Mouse (Mus musculus): ENCODE measurements at regions not wholly inside any gene's neighbourhood (a gene's known extent, or its start where the extent isn't known, plus 50 kb on each side); places are given as distances from the start of the nearest gene placed in this dataset.

DNA sequence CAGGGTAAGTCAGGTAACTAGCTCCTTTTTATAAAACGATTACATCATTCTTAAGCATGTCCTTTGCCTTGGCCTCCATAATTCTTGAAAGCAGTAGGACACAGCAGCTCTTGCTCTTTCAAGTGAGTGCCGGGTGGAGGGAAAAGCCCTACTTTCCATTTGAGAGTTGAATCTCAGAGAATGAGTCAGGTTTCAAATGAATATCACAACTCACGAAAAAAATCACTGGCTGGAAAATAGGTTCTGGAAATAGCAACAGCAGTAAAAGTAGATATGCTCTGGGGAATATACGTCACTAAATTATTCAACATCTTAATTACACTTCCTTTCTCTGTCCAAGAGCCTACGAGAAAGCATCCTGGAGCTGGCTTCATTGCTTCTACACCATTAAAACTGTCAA lies 250.5 kb downstream of the Kcnc2 start:
- DNase-seq (ENCODE audit: extremely low read depth), result peak; percentile 94
- Histone ChIP-seq H3K4me3 (replicated peaks in 1 of 3; ENCODE audit: low read depth in 2 of 3, low read length in 2 of 3, poor library complexity in 1 of 3) (no peak overlapping the region), H3K9ac (ENCODE audit: insufficient read depth, low read depth) (no peak overlapping the region), H3K27ac (ENCODE audit: insufficient read depth, low read depth) (peak overlapping the region; percentile 60), H3K4me2 (ENCODE audit: insufficient read depth, low read depth, poor library complexity, severe bottlenecking) (peak overlapping the region; percentile 40; the same call in 1 of the 2 replicates), H3K36me3 (replicated peaks in 1 of 2; ENCODE audit: control insufficient read depth in 1 of 2, insufficient read depth in 1 of 2, low read length in 1 of 2) (no peaks in the 10 kb centered on the region), H3K79me2 (replicated peaks; ENCODE audit: control insufficient read depth, extremely low read depth, insufficient read depth, poor library complexity, severe bottlenecking) (no peaks in the 10 kb centered on the region), H3K4me1 (ENCODE audit: control insufficient read depth in 1 of 2, insufficient read depth in 2 of 2) (peaks cover 9 to 24% of the 10 kb centered on the region in 2 experiments), H3K9me3 (replicated peaks; ENCODE audit: low read length) (no peaks in the 10 kb centered on the region), H3K27me3 (replicated peaks) (no peaks in the 10 kb centered on the region)
- dilution Hi-C loops (cut with MboI; ENCODE audit: extremely low pct_ligation_motif_present, extremely low pct_unique_long_range_greater_than_20kb, low sequenced_read_pairs), result no loop called here
- TF ChIP-seq POLR2A (IDR thresholded peaks at IDR 0.05; ENCODE audit: low read depth, low read length) (no peak), IRF4 (IDR thresholded peaks at IDR 0.05; ENCODE audit: low read depth, low read length) (peak; percentile 97), UBTF (IDR thresholded peaks at IDR 0.05; ENCODE audit: low read depth, low read length) (no peak), MAX (IDR thresholded peaks at IDR 0.05; ENCODE audit: low read length) (no peak), MAZ (IDR thresholded peaks at IDR 0.05; ENCODE audit: low read depth, low read length) (0 out of 2 replicates have a peak, but pooled peaks have one; percentile 43), ELF1 (IDR thresholded peaks at IDR 0.05; ENCODE audit: low read depth, low read length) (no peak), GABPA (IDR thresholded peaks at IDR 0.05; ENCODE audit: insufficient replicate concordance, low read depth, low read length) (no peak), CHD1 (IDR thresholded peaks at IDR 0.05; ENCODE audit: low read depth, low read length) (no peak), BHLHE40 (IDR thresholded peaks at IDR 0.05; ENCODE audit: low read depth, low read length) (peak; percentile 87), TCF12 (IDR thresholded peaks at IDR 0.05; ENCODE audit: low read depth, low read length) (peak; percentile 74; the same call in 1 of the 2 replicates), JUND (conservative IDR thresholded peaks at IDR 0.05; ENCODE audit: low read depth, low read length) (peak; percentile 94), SMC3 (IDR thresholded peaks at IDR 0.05; ENCODE audit: low read depth, low read length) (peak; percentile 21), MYC (IDR thresholded peaks at IDR 0.05; ENCODE audit: low read depth, low read length) (peak; percentile 51), MAFK (IDR thresholded peaks at IDR 0.05; ENCODE audit: insufficient replicate concordance, low read length) (peak; percentile 79), PAX5 (IDR thresholded peaks at IDR 0.05; ENCODE audit: low read length) (no peak), USF1 (IDR thresholded peaks at IDR 0.05; ENCODE audit: low read depth, low read length) (no peak), CTCF (conservative IDR thresholded peaks at IDR 0.05 in 1 of 2, IDR thresholded peaks at IDR 0.05 in 1 of 2; ENCODE audit: low read depth in 2 of 2, low read length in 2 of 2) (no peak), E2F4 (IDR thresholded peaks at IDR 0.05; ENCODE audit: insufficient replicate concordance, low read depth, low read length) (no peak), JUN (IDR thresholded peaks at IDR 0.05; ENCODE audit: insufficient read depth, low read depth, low read length) (peak; percentile 93), NELFE (IDR thresholded peaks at IDR 0.05; ENCODE audit: low read depth, low read length) (no peak), MXI1 (IDR thresholded peaks at IDR 0.05; ENCODE audit: low read depth, low read length) (no peak), SIN3A (IDR thresholded peaks at IDR 0.05; ENCODE audit: low read length) (no peak), ZNF384 (IDR thresholded peaks at IDR 0.05; ENCODE audit: low read depth, low read length) (peak; percentile 96), TBP (conservative IDR thresholded peaks at IDR 0.05; ENCODE audit: low read depth, low read length) (no peak), RAD21 (IDR thresholded peaks at IDR 0.05; ENCODE audit: low read depth, low read length) (peak; percentile 18), POLR2AphosphoS2 (IDR thresholded peaks at IDR 0.05; ENCODE audit: low read depth, low read length) (no peak), ZMIZ1 (IDR thresholded peaks at IDR 0.05; ENCODE audit: low read depth, low read length) (no peak), KAT2A (IDR thresholded peaks at IDR 0.05; ENCODE audit: insufficient replicate concordance, low read length) (0 out of 2 replicates have a peak, but pooled peaks have one; percentile 31), HCFC1 (IDR thresholded peaks at IDR 0.05; ENCODE audit: low read depth, low read length) (peak; percentile 38; the same call in 1 of the 2 replicates), ZKSCAN1 (IDR thresholded peaks at IDR 0.05; ENCODE audit: borderline replicate concordance, low read depth, low read length) (no peak), MEF2A (IDR thresholded peaks at IDR 0.05; ENCODE audit: borderline replicate concordance, low read depth, low read length) (peak; percentile 100), ETS1 (conservative IDR thresholded peaks at IDR 0.05; ENCODE audit: low read depth, low read length) (peak; percentile 97), CHD2 (IDR thresholded peaks at IDR 0.05; ENCODE audit: low read length) (peak; percentile 62; the same call in 1 of the 2 replicates), ZC3H11A (IDR thresholded peaks at IDR 0.05; ENCODE audit: low read depth, low read length) (no peak), EP300 (IDR thresholded peaks at IDR 0.05; ENCODE audit: low read length) (peak; percentile 98), USF2 (conservative IDR thresholded peaks at IDR 0.05; ENCODE audit: low read depth, low read length) (no peak), RCOR1 (conservative IDR thresholded peaks at IDR 0.05; ENCODE audit: low read depth, low read length) (peak; percentile 83), NRF1 (IDR thresholded peaks at IDR 0.05; ENCODE audit: low read depth, low read length) (no peak)
- in situ Hi-C loops (cut with MboI; ENCODE audit: low pct_ligation_motif_present, low pct_unique_long_range_greater_than_20kb, low sequenced_read_pairs), result no loop called here
